Mouse (Mus musculus): ENCODE data around the gene Srarp. TPM values are rescaled to one million over a fixed set of nuclear protein-coding genes. Genes with fewer than 3 reads are reported as not detected.

The Srarp gene
- total RNA-seq, 4 experiments from 2014 or later = 3.4 to 4.9 (median 3.6) TPM

DNA sequence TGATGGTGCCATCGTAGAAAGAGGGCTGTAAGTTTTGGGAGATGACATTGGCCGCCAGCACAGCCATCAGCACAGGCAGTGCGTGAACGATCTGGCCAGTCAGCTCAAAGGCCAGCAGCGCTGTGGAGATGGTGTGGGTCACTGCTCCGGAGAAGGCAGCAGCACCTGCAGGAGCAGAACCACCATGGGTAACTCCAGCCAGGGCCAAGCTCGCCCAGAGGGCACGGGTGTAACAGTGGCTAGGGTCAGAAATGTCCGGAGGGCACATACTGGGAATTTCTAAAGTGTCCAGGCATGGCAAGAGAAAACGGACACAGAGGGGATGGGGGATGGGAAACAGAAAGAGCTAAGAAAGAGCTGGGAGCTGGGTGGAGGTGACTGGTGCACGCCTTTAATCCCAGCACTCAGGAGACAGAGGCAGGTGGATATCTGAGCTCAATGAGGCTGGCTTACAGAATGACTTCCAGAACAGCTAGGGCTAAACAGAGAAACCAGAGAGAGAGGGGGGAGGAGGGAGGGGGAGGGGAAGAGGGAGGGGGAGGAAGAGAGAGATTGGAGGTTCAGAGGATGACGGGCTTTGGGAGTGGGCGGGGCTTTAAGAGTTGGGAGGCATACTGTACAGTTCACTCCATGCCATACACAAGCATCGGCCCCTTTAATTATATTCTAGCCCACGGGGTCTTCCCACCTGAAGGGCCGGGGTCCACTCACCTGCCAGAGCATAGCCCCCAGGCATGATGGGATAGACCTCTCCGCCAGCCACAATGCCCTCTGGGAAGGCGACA lies 46.3 kb downstream of the Srarp start:
- no peak for DNase-seq (ENCODE audit: low spot score in 2 of 2)

DNA sequence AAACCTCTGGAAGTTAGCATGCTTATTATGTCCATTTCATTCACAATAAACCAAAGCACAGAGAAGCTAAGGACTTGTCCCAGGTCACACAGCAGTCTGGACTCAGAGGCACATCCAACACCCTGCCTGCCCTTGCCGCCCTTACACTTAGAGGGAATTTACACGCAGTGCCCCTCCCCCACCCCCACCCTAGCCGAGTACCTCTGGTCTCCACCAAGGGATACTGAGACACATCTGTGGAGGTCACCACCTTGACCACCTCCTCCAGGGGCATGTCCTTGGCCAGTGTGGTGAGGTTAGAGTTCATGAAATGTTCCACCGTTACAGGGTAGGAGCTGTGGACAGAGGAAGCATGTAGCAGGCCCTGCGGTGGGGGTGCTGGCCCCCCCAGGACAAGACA lies 48.0 kb downstream of the Srarp start:
- no peak for DNase-seq (ENCODE audit: low spot score in 2 of 2)

DNA sequence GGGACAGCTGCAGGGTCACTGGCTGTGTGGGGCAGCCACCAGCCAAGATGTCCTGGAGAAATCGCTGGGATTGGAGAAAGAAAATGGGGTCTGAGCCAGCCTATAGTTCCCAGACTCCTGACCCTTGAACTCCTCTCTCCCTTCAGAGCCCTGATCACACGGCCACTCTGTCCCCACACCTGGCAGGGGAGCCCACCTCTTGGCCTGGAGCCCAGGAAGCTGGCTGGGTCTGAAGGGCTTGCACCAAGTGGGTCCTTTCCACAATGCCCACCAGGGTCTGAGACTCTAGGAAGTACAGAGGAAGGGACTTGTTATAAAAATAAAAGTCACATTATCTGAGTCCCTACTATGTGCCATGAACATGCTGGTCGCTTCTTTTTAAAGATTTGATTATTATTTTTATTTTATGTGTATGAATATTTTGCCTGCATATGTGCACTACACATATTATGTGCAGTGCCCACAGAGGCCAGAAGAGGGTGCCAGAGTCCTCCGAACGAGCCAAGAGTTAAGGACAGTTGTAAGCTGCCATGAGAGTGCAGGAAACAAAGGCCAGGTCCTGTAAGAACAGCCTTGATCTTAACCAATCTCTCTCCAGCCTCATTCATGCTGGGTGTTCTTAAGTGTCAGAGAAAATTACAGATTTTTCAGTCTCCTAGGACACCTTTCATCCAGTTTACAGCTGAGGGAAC lies 48.7 kb downstream of the Srarp start:
- DNase-seq (ENCODE audit: low spot score in 2 of 2) = peak in 1 of 2 experiments; percentile 66

DNA sequence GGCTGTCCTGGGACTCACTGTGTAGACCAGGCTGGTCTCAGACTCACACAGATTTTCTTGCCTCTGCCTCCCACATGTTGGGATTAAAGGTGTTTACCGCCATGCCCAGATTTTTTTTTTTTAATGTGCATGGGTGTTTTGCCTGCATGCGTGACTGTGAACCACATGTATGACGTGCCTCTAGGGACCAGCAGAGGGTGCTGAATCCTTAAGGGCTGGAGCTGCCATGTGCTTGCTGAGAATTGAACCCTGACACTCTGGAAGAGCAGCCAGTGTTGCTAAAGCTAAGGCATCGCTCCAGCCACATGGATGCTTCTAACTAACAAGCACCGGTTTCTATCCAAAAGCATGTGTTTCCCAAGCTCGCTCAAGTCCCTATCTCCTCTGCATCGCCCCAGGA lies 49.8 kb downstream of the Srarp start:
- DNase-seq (ENCODE audit: low spot score in 2 of 2) = no peak

DNA sequence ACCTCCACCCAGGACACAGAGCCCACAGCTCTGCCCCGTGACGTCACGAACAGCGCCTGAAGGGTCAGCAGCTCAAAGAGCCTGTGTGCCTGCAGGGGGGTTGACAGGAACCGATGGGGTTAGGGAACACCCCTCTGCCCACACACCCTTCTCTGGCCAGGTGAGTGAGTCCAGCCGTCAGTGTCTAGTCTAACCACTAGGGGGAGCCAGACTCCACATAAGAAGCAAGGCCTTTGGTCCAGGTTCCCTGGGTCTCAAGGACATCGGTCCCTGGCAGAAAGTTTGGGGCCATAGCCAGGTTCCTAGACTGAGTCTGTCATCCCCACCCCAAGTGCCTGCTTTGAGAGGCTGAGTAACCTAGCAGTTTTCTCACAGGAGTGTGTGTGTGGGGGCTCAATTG lies 50.6 kb downstream of the Srarp start:
- no peak for DNase-seq (ENCODE audit: low spot score in 2 of 2)

Other genes with a start within 250 kb of the Srarp start
- gene Rsg1, start 222.1 kb downstream of the Srarp start, total RNA-seq (2022) = 1 to 10 TPM; 2.8 to 5.2 (median 3.4) TPM
- gene Arhgef19, start 196.6 kb downstream of the Srarp start, total RNA-seq (2022) = 10 to 100 TPM; 17.8 to 23.3 (median 21.1) TPM
- gene Epha2, start 134.9 kb downstream of the Srarp start, total RNA-seq (2022) = 1 to 10 TPM; 1.3 to 2.7 (median 2.2) TPM
- 1 to 10 TPM; 2.4 to 3.6 (median 2.8) TPM for gene Fam131c, start 67.9 kb downstream of the Srarp start, total RNA-seq (2022)
- not detected for gene Clcnka, start 37.4 kb downstream of the Srarp start, total RNA-seq (2022)
- not detected for gene Clcnkb, start 20.1 kb downstream of the Srarp start, total RNA-seq (2022)
- under 1 TPM in 1 of 4 experiments, not detected in 3; 0.33 TPM for gene Hspb7, start 15.3 kb downstream of the Srarp start, total RNA-seq (2022)
- gene Zbtb17, start 8.5 kb upstream of the Srarp start, total RNA-seq (2022) = 10 to 100 TPM; 27.6 to 35.4 (median 30.4) TPM
- 10 to 100 TPM; 59.2 to 67.9 (median 66.9) TPM for gene Spen, start 102.5 kb upstream of the Srarp start, total RNA-seq (2022)
- 1 to 10 TPM in 2 of 4 experiments, under 1 TPM in 2; 0.39 to 4.4 (median 1.9) TPM for gene Fblim1, start 170.0 kb upstream of the Srarp start, total RNA-seq (2022)
- gene Tmem82, start 182.5 kb upstream of the Srarp start, total RNA-seq (2022) = under 1 TPM; 0.47 to 0.87 (median 0.54) TPM
- gene Slc25a34, start 187.7 kb upstream of the Srarp start, total RNA-seq (2022) = 1 to 10 TPM; 2.9 to 4.5 (median 3.8) TPM
- 10 to 100 TPM; 89.6 to 98.5 (median 95.2) TPM for gene Plekhm2, start 228.8 kb upstream of the Srarp start, total RNA-seq (2022)
- gene Rsc1a1, start 249.5 kb upstream of the Srarp start, total RNA-seq (2022) = under 1 TPM in 2 of 4 experiments, not detected in 2; 0.43 to 0.47 TPM